Mouse (Mus musculus) liver, embryonic 14.5 days (tissue): ENCODE results near the gene Fcmr.

Experiments
- CTCF ChIP-seq: IDR thresholded peaks from 2 replicates; pipeline ENCODE4 v1.5.1; 2016; ENCODE audit warnings: antibody characterized with exemption, low read depth, control low read depth
- EP300 ChIP-seq: IDR thresholded peaks from 2 replicates; pipeline ENCODE4 v1.6.1; 2016; ENCODE audit warnings: antibody characterized with exemption, low read depth

GRCm38 (mm10) chr1:130872912-130873311, 7.4 kb downstream of the Fcmr start:
- TF ChIP-seq CTCF (no peak), EP300 (no peak)
